Mouse (Mus musculus) lung, postnatal 25 days (tissue): ENCODE measurements around the gene Mtmr10.

Source experiments
- DNase-seq: peaks from one replicate; pipeline ENCODE4 v3.0.0; 2022; ENCODE audit warnings: low spot score

Mtmr10 gene

DNA sequence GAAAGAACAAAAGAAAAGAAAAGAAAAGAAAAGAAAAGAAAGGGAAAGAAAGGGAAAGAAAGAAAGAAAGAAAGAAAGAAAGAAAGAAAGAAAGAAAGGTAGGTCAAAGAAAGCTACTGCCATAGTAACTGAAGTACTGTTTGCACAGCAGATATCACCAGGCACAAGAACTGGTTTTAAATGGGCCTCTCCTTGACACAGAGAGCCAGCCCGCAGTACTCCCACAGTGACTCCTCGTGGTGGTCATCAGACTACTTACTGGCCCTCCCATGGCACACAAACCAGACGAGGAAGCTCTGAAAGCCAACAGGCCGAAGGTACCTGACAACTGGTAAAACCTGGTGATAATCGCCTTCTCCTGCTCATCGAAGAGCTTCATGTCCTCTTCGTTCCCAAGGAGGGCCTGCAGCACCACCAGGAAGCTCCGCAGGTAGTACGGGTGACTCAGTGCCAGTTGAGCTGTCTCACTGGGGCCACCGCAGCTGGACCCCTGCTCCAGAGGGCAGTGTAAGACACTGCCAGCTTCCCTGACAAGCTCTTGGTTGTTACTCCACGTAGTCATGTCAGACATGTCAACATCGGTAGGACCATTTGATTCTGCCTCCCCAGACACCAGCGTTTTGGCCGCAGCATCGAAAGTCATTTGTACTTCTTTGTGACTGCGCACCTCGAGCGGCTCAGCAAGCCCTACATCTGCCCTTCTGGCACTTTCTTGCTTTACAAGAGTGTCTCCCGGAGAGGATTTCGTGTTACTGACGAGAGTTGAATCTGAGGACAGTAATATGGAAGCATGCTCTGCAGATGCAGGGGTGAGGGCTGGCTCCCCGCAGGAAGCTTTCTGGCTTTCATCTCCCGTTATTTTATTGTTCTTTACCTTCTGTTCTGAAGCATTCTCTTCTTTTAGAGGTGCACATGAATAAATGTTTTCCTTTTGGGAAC, 84.8 kb downstream of the Mtmr10 start:
- DNase-seq, result no peak

- DNase-seq, result no peak
Observed at GRCm38 (mm10) chr7:64373147-64373829, 85.8 kb downstream of the Mtmr10 start.

DNA sequence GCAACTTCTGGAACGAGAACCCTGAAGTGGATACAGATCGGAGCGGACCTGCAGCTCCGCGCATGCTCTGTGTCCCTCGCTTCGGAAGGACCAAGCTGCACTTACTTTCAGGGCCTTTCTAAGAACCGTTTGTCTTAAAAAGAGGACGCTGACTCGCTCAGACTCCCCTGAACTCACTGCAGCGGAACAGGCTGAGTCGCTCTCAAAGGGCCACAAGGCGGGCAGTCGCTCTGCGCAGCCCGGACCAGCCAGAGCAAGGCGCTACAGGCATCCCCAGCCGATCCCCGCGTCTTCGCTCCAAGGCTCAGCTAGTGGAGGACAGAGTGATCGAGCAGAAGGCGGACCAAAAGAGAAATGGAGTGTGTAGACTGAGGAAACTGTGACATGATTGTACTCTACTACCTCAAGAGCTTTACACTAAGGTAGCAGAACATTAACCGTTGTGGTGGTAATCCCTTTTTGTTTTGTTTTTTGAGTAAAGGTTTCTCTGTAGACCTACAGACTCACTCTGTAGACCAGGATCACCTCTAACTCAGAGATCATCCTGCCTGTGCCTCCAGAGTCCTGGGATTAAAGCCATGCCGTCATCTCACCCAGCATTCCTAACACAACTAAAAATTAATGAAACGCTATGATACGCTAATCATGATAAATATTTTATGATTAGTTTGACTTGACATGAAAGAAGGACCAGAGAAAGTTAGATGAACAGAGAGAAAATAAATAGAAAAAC, 86.5 kb downstream of the Mtmr10 start, which contains the start of gene Fan1:
Fan1 (minus strand) TSS at position 266 of the 733 bp plus-strand sequence.
- peak; percentile 88 for DNase-seq
